Mouse (Mus musculus): ENCODE results near the gene Pes1. TPM values are rescaled to one million over a fixed set of nuclear protein-coding genes. Genes with fewer than 3 reads are reported as not detected.

The Pes1 gene
- total RNA-seq, 2 experiments from 2014 or later, result 28.1 to 29.8 TPM

GRCm38 (mm10) chr11:3961761-3962160, 2.0 kb upstream of the Pes1 start:
- intact Hi-C loops (cut with DNase I), result no loop called here
- DNase-seq (ENCODE audit: low spot score), result no peak

DNA sequence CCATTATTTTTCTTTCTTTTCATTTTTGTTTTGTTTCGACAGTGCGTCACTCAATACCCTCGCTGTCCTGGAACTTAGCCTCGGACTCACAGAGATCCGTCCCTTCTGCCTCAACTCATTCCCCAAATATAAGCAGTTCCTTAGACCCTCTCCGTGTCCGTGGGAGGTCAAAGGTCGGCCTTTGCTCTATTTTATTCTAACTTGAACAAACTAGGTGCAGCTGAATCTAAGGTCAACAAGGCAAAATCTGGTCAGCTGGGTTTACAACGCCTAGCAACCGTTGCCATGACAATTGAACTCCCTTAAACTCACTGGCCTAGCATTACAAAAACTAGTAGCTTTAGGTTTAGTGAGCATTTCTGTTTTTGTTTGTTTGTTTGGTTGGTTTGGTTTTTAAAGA, 620 bp upstream of the Pes1 start:
- DNase-seq (ENCODE audit: low spot score), result no peak
- intact Hi-C loops (cut with DNase I), result no loop called here

- intact Hi-C loops (cut with DNase I), result no loop called here
- no peak for DNase-seq (ENCODE audit: low spot score)
These were observed 819 bp downstream of the Pes1 start for GRCm38 (mm10) chr11:3964416-3965172.

- intact Hi-C loops (cut with DNase I), result no loop called here
- no peak for DNase-seq (ENCODE audit: low spot score)
These were observed 6.1 kb downstream of the Pes1 start for GRCm38 (mm10) chr11:3969837-3970236.

- intact Hi-C loops (cut with DNase I), result no loop called here
These were observed 6.6 kb downstream of the Pes1 start for GRCm38 (mm10) chr11:3970361-3970760.

GRCm38 (mm10) chr11:3973081-3973480, 9.3 kb downstream of the Pes1 start:
- DNase-seq (ENCODE audit: low spot score), result no peak
- intact Hi-C loops (cut with DNase I), result no loop called here

More at GRCm38 (mm10) chr11:3970361-3970760, 6.6 kb downstream of the Pes1 start:
- DNase-seq (ENCODE audit: low spot score), result no peak

- intact Hi-C loops (cut with DNase I), result no loop called here
- no peak for DNase-seq (ENCODE audit: low spot score)
These were observed 10.5 kb downstream of the Pes1 start for GRCm38 (mm10) chr11:3974311-3974710.

- DNase-seq (ENCODE audit: low spot score), result no peak
- intact Hi-C loops (cut with DNase I), result no loop called here
These were observed 12.9 kb downstream of the Pes1 start, which contains the start of gene 4930556J24Rik for GRCm38 (mm10) chr11:3976678-3977077. 4930556J24Rik (minus strand) TSS chr11:3976778.

DNA sequence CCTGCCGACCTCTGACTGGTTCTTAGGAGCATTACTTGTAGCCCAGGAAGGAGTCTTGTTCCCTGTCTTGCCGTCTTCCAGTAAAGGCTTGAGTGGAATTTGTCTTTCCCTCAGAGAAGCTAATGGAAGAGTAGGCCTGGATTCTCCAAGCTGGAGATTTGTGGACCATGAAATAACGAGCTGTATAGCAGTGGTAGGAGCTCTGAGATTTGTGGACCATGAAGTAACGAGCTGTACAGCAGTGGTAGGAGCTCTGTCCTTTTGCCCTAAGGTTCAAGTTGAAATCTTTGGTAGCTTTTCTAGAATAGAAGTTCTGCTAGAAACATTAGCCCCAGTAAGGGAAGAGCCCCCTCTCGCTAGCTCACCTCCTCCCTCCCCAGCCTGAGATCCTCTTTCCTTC, 14.6 kb downstream of the Pes1 start:
- DNase-seq (ENCODE audit: low spot score), result no peak
- intact Hi-C loops (cut with DNase I), result no loop called here

- intact Hi-C loops (cut with DNase I), result no loop called here
- no peak for DNase-seq (ENCODE audit: low spot score)
These were observed 17.8 kb downstream of the Pes1 start for GRCm38 (mm10) chr11:3981536-3981935.

GRCm38 (mm10) chr11:3982275-3983209, 18.8 kb downstream of the Pes1 start:
- DNase-seq (ENCODE audit: low spot score), result no peak
- intact Hi-C loops (cut with DNase I), result no loop called here

GRCm38 (mm10) chr11:3983291-3983862, 19.6 kb downstream of the Pes1 start, which contains the start of gene Gal3st1:
Gal3st1 (plus strand) TSS chr11:3983636.
- DNase-seq (ENCODE audit: low spot score), result no peak
- intact Hi-C loops (cut with DNase I), result no loop called here

GRCm38 (mm10) chr11:3983863-3984745, 20.3 kb downstream of the Pes1 start:
- no peak for DNase-seq (ENCODE audit: low spot score)

GRCm38 (mm10) chr11:3989748-3990147, 26.0 kb downstream of the Pes1 start:
- no peak for DNase-seq (ENCODE audit: low spot score)

More at GRCm38 (mm10) chr11:3983863-3984745, 20.3 kb downstream of the Pes1 start:
- intact Hi-C loops (cut with DNase I), result no loop called here

DNA sequence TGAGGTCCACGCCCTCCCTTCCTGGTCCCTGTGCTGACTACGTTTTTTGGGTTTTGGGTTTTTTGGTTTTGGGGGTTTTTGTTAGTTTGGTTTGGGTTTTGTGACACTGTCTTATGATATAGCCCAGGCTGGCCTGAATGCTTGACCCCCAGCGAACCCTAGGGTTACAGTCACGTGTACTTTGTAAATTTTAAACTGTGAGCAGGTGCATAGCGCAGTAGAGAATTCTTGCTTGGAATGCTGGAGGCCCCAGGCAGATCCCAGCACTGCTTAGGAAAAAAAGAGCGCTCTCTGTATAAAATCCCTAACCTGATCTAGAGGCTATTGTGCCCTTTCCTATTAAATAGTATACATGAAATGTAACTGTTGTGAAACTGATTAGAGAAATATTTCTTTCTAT, 29.4 kb downstream of the Pes1 start:
- no peak for DNase-seq (ENCODE audit: low spot score)
- intact Hi-C loops (cut with DNase I), result no loop called here

More at GRCm38 (mm10) chr11:3989748-3990147, 26.0 kb downstream of the Pes1 start:
- intact Hi-C loops (cut with DNase I), result no loop called here

DNA sequence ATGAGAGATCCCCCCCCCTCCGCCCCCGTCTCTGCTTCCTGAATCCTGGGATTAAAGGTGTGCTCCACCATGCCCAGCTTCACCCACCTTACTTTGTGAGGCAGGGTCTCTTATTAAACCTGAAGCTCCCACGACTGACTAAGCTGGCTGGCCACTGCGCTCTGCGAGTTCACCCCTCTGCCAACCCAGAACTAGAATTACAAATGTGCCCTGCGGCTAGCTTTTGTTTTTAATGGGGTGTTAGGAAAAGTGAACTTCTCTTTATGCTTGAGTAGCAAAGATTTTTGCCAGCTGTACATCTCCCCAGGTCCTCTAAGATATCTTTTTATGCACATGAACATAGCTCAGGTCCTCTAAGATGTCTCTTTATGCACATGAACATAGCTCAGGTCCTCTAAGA, 30.1 kb downstream of the Pes1 start:
- intact Hi-C loops (cut with DNase I), result no loop called here
- DNase-seq (ENCODE audit: low spot score), result no peak

DNA sequence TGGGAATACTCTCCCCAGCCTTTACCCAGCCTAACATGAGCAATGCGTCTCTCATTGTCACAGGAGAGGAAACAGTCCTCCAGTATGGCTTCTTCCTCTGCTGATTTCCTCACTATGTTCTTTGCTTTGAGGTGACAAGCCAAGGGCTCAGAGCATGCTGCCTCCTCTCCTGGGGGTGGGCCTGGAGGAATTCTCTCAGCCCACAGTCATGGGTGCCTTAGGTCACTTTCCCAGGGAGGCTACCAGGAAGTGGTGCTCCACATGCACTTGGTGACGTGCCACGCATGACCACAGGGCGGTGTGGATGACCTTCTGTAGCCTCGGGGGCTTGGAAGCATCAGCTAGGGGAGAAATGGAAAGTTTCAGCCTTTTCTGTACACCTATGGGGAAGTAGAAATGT, 31.7 kb downstream of the Pes1 start:
- intact Hi-C loops (cut with DNase I), result no loop called here
- DNase-seq (ENCODE audit: low spot score), result no peak

GRCm38 (mm10) chr11:3996840-3997239, 33.1 kb downstream of the Pes1 start:
- DNase-seq (ENCODE audit: low spot score), result no peak
- intact Hi-C loops (cut with DNase I), result no loop called here

DNA sequence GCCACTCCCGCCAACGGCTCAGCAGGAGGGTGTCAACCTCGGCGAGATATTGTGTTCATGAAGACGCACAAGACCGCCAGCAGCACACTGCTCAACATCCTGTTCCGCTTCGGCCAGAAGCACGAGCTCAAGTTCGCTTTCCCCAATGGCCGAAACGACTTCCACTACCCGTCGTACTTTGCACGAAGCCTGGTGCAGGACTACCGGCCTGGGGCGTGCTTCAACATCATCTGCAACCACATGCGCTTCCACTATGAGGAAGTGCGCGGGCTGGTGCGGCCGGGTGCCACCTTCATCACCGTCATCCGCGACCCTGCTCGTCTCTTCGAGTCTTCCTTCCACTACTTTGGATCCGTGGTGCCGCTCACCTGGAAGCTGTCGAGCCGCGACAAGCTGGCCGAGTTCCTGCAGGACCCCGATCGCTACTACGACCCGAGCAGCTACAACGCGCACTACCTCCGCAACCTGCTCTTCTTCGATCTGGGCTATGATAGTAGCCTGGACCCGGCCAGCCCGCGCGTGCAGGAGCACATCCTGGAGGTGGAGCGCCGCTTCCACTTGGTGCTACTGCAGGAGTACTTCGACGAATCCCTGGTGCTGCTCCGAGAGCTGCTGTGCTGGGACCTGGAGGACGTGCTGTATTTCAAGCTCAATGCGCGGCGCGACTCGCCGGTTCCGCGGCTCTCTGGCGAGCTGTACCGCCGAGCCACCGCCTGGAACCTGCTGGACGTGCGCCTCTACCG, 34.4 kb downstream of the Pes1 start:
- no peak for DNase-seq (ENCODE audit: low spot score)

More for the DNA sequence above, 34.4 kb downstream of the Pes1 start:
- intact Hi-C loops (cut with DNase I), result no loop called here
